Mouse (Mus musculus) layer of hippocampus, postnatal 36 days (tissue): ENCODE results near the gene Ypel3. TPM values are rescaled to one million over a fixed set of nuclear protein-coding genes. Genes with fewer than 3 reads are reported as not detected.

Experiments used
- DNase-seq, 2 experiments: peaks; one replicate each; pipeline ENCODE4 v3.0.0; 2022
- total RNA-seq, 2 experiments: library from RNA; stranded (reverse); gene quantifications; 2 replicates each; pipeline ENCODE4 v1.2.3; 2021

Ypel3 gene
- total RNA-seq, 2 experiments from 2014 or later = 278 to 291 TPM

GRCm38 (mm10) chr7:126817595-126817994 is 40.8 kb downstream of the Ypel3 start:
- DNase-seq = no peak

GRCm38 (mm10) chr7:126818818-126819217 is 42.1 kb downstream of the Ypel3 start:
- DNase-seq = no peak

- peak; percentile 70 to 77 for DNase-seq
These were observed 45.2 kb downstream of the Ypel3 start for GRCm38 (mm10) chr7:126821835-126822511.

- DNase-seq = no peak
These were observed 46.0 kb downstream of the Ypel3 start for GRCm38 (mm10) chr7:126822741-126823140.

GRCm38 (mm10) chr7:126823202-126823711 is 46.5 kb downstream of the Ypel3 start:
- no peak for DNase-seq

- no peak for DNase-seq
These were observed 47.2 kb downstream of the Ypel3 start for GRCm38 (mm10) chr7:126823940-126824339.

- DNase-seq = no peak
These were observed 48.6 kb downstream of the Ypel3 start for GRCm38 (mm10) chr7:126825403-126825802.

GRCm38 (mm10) chr7:126825952-126826351 is 49.2 kb downstream of the Ypel3 start:
- no peak for DNase-seq

Other genes starting within 250 kb of the Ypel3 start
- 100 to 1,000 TPM; 172 to 177 TPM for gene Eif3c, start 210.5 kb upstream of the Ypel3 start, total RNA-seq
- gene Apobr, start 192.0 kb upstream of the Ypel3 start, total RNA-seq = under 1 TPM; 0.40 to 0.42 TPM
- gene Cln3, start 191.1 kb upstream of the Ypel3 start, total RNA-seq = 10 to 100 TPM; 28.3 to 32.9 TPM
- gene Il27, start 182.0 kb upstream of the Ypel3 start, total RNA-seq = not detected
- gene Nupr1, start 146.1 kb upstream of the Ypel3 start, total RNA-seq = 1 to 10 TPM; 7.5 to 7.9 TPM
- 10 to 100 TPM; 25.6 to 30.3 TPM for gene Sgf29, start 127.6 kb upstream of the Ypel3 start, total RNA-seq
- 10 to 100 TPM in 1 of 2 experiments, 1 to 10 TPM in 1; 6.3 to 11.2 TPM for gene Sult1a1, start 100.5 kb upstream of the Ypel3 start, total RNA-seq
- gene Bola2, start 81.6 kb upstream of the Ypel3 start, total RNA-seq = 100 to 1,000 TPM in 1 of 2 experiments, 10 to 100 TPM in 1; 98.8 to 109 TPM
- 10 to 100 TPM; 16.2 to 16.4 TPM for gene Slx1b, start 81.2 kb upstream of the Ypel3 start, total RNA-seq
- 100 to 1,000 TPM; 114 to 121 TPM for gene Coro1a, start 69.2 kb upstream of the Ypel3 start, total RNA-seq
- 100 to 1,000 TPM; 144 to 146 TPM for gene Mapk3, start 17.4 kb upstream of the Ypel3 start, total RNA-seq
- 1 to 10 TPM; 2.5 to 5.1 TPM for gene Gdpd3, start 10.6 kb upstream of the Ypel3 start, total RNA-seq
- 1 to 10 TPM in 1 of 2 experiments, under 1 TPM in 1; 0.75 to 1.1 TPM for gene Tbx6, start 4.5 kb downstream of the Ypel3 start, total RNA-seq
- 10 to 100 TPM; 54.3 to 59.5 TPM for gene Ppp4c, start 15.5 kb downstream of the Ypel3 start, total RNA-seq
- gene Fam57b, start 20.7 kb downstream of the Ypel3 start, total RNA-seq = 10 to 100 TPM; 75.1 to 83.3 TPM
- not detected for gene 4930451I11Rik, start 54.7 kb downstream of the Ypel3 start, total RNA-seq
- 10 to 100 TPM; 16.1 to 17.7 TPM for gene Doc2a, start 70.5 kb downstream of the Ypel3 start, total RNA-seq
- 10 to 100 TPM; 29.5 to 32.0 TPM for gene Hirip3, start 85.0 kb downstream of the Ypel3 start, total RNA-seq
- gene Ino80e, start 85.4 kb downstream of the Ypel3 start, total RNA-seq = 10 to 100 TPM; 53.5 to 56.0 TPM
- gene Taok2, start 107.7 kb downstream of the Ypel3 start, total RNA-seq = 100 to 1,000 TPM; 151 to 165 TPM
- 10 to 100 TPM; 23.2 to 23.8 TPM for gene Tmem219, start 146.0 kb downstream of the Ypel3 start, total RNA-seq
- 100 to 1,000 TPM; 161 to 171 TPM for gene Kctd13, start 151.9 kb downstream of the Ypel3 start, total RNA-seq
- gene Asphd1, start 172.6 kb downstream of the Ypel3 start, total RNA-seq = 10 to 100 TPM; 34.1 to 35.4 TPM
- gene Sez6l2, start 173.6 kb downstream of the Ypel3 start, total RNA-seq = 100 to 1,000 TPM; 427 to 447 TPM
- 100 to 1,000 TPM; 159 to 164 TPM for gene Cdipt, start 199.0 kb downstream of the Ypel3 start, total RNA-seq
- gene Cdiptos, start 199.1 kb downstream of the Ypel3 start, total RNA-seq = under 1 TPM in 1 of 2 experiments, not detected in 1; 0.35 TPM
- gene Mvp, start 237.7 kb downstream of the Ypel3 start, total RNA-seq = 1 to 10 TPM; 7.2 to 8.4 TPM
- gene Pagr1b, start 239.5 kb downstream of the Ypel3 start, total RNA-seq = under 1 TPM in 1 of 2 experiments, not detected in 1; 0.90 TPM
- gene Pagr1a, start 240.4 kb downstream of the Ypel3 start, total RNA-seq = 10 to 100 TPM; 10.4 to 16.2 TPM
- gene Gm42742, start 244.1 kb downstream of the Ypel3 start, total RNA-seq = 10 to 100 TPM; 68.6 to 82.2 TPM
- gene Prrt2, start 244.3 kb downstream of the Ypel3 start, total RNA-seq = 100 to 1,000 TPM; 229 to 233 TPM